Mouse (Mus musculus) heart, adult 2 months (tissue): ENCODE data around the gene Ly6g6c. TPM values are rescaled to one million over a fixed set of nuclear protein-coding genes. Genes with fewer than 3 reads are reported as not detected.

Experiments used
- DNase-seq, 2 experiments: peaks; one replicate each; pipeline ENCODE4 v3.0.0; 2021
- H3K27ac ChIP-seq: fragments of 200-600 bp; 2 replicates; pipeline ENCODE4 v1.8.1; 2022
- H3K27me3 ChIP-seq: fragments of 200-500 bp; 2 replicates; pipeline ENCODE4 v1.6.1; 2012; ENCODE audit warnings: mild to moderate bottlenecking, low read length, inconsistent platforms, mixed read lengths; ENCODE audit not compliant: control insufficient read depth, insufficient read depth
- H3K36me3 ChIP-seq: fragments of 200-500 bp; 2 replicates; pipeline ENCODE4 v1.6.1; 2012; ENCODE audit warnings: low read length, inconsistent platforms; ENCODE audit not compliant: control insufficient read depth, insufficient read depth
- H3K4me1 ChIP-seq: fragments of 200-500 bp; 2 replicates; pipeline ENCODE4 v1.6.1; 2011; ENCODE audit warnings: low read length; ENCODE audit not compliant: control insufficient read depth, insufficient read depth
- H3K4me3 ChIP-seq: fragments of 200-600 bp; 2 replicates; pipeline ENCODE4 v1.8.1; 2022
- H3K79me2 ChIP-seq: fragments of 200-500 bp; replicated peaks from 2 replicates; pipeline ENCODE4 v1.6.1; 2012; ENCODE audit warnings: mild to moderate bottlenecking, inconsistent platforms, low read length, moderate library complexity, mixed read lengths; ENCODE audit not compliant: control insufficient read depth, insufficient read depth
- H3K9ac ChIP-seq: fragments of 200-500 bp; 2 replicates; pipeline ENCODE4 v1.6.1; 2012; ENCODE audit warnings: low read depth, mild to moderate bottlenecking, control low read depth, inconsistent platforms, low read length, mixed read lengths
- CTCF ChIP-seq: fragments of 200-600 bp; IDR thresholded peaks from 2 replicates; pipeline ENCODE4 v1.8.1; 2022; ENCODE audit warnings: antibody characterized with exemption, mild to moderate bottlenecking, moderate library complexity
- EP300 ChIP-seq: fragments of 200-500 bp; IDR thresholded peaks from 2 replicates; pipeline ENCODE4 v1.6.1; 2011; ENCODE audit warnings: low read depth, low read length, control low read depth; ENCODE audit not compliant: insufficient read depth
- POLR2A ChIP-seq: fragments of 200-500 bp; IDR thresholded peaks from 2 replicates; pipeline ENCODE4 v1.6.1; 2011; ENCODE audit warnings: mild to moderate bottlenecking, low read depth, low read length, control low read depth; ENCODE audit not compliant: insufficient read depth
- WGBS: fragments of 180-500 bp; shearing (Covaris S2); methylation state at CpG from one replicate; pipeline ENCODE4 v1.1.7; 2018; 5-methylcytosine and 5-hydroxymethylcytosine counted together
- intact Hi-C: fragments of 180-260 bp; cut with DNase I; formaldehyde crosslinking; loops from one replicate; pipeline ENCODE4 v1.15.1; 2025
- polyA plus RNA-seq: library from polyadenylated mRNA; depleted of rRNA; stranded (reverse); fragments of >200 nt; gene quantifications from 2 replicates; pipeline ENCODE4 v1.2.3, GENCODE M21; 2012
- total RNA-seq, 2 experiments: library from RNA; stranded (reverse); gene quantifications; 2 replicates each; pipeline ENCODE4 v1.2.3; 2021

Gene Ly6g6c
- total and polyA plus RNA-seq, 3 experiments: 0.34 to 0.64 (median 0.55) TPM

GRCm38 (mm10) chr17:35034896-35035295 lies 30.3 kb upstream of the Ly6g6c start:
- no peaks in the 10 kb centered on the region for H3K79me2 ChIP-seq
- no peaks in the 10 kb centered on the region for H3K36me3 ChIP-seq
- DNase-seq: no peak
- no peak overlapping the region for H3K27ac ChIP-seq
- H3K4me3 ChIP-seq: no peak overlapping the region
- H3K9ac ChIP-seq: no peak overlapping the region
- TF ChIP-seq POLR2A: no peak
- no peak for TF ChIP-seq CTCF
- TF ChIP-seq EP300: no peak
- no peaks in the 10 kb centered on the region for H3K4me1 ChIP-seq
- H3K27me3 ChIP-seq: no peaks in the 10 kb centered on the region
- intact Hi-C loops: no loop called here
- 60% methylated on average over 6 of the region's 6 CpGs for WGBS

DNA sequence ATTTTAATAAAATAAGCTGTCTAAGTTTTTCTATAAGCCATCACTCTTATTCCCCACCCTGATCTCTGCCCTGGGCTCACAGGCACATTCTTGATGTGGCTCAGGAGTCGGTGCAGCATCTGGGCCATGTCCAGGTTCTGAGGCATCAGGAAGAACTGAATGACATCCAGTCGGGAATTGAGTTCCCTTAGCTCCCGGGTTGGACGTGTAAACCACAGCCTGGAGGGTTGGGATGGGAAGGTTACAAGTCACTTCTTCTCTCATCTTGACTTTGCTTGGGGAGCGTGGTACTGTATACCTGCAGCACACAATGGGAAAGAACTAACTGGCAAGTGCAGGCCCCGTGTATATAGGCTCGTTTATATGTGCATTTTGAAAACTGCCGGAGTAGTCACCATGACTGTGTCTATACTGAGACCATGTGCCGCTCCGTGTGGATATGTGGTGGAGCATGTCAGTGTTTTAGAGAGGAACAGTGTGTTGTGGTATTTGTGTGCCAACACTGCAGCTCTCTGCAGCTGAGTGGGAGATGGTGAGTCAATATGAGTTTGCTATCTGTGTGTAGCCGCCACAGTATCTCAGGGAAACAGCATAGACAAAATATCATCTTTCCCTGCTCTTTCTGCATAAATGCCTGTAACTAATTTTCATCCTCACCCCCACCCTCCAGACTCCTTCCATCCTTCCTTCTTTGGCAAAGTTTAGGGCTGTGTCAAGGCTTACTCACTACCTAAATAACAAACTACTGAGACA lies 25.9 kb upstream of the Ly6g6c start:
- Histone ChIP-seq H3K9ac (no peak overlapping the region), H3K36me3 (no peaks in the 10 kb centered on the region), H3K4me3 (no peak overlapping the region), H3K27me3 (no peaks in the 10 kb centered on the region), H3K27ac (no peak overlapping the region), H3K79me2 (no peaks in the 10 kb centered on the region), H3K4me1 (no peaks in the 10 kb centered on the region)
- TF ChIP-seq EP300 (no peak), CTCF (no peak), POLR2A (no peak)
- DNase-seq: no peak
- 78% methylated on average over 11 of the region's 11 CpGs for WGBS
- intact Hi-C loops: no loop called here

DNA sequence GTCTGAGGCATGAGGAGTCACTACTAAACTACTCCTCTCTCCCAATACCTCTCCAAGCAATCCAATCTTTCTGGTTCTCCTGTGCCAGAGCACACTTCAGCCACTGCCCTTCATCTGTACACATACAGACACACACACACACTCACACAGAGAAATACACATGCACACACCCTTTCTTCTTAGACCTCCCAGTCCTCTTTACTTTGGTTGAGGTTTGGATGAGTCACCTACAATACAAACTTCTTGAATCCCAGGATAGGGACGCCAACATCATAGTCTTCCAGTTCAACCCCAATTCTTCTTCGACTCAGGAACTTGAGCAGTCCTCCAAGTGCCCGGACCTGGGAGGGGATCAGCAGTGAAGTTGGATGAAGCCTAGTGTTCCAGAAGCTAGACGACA lies 21.4 kb upstream of the Ly6g6c start:
- intact Hi-C loops: no loop called here
- Histone ChIP-seq H3K79me2 (no peaks in the 10 kb centered on the region), H3K36me3 (no peaks in the 10 kb centered on the region), H3K9ac (no peak overlapping the region), H3K27ac (no peak overlapping the region), H3K4me3 (no peak overlapping the region), H3K27me3 (no peaks in the 10 kb centered on the region), H3K4me1 (peaks cover 8% of the 10 kb centered on the region)
- no peak for DNase-seq
- TF ChIP-seq CTCF (no peak), EP300 (no peak), POLR2A (no peak)
- WGBS: 45% methylated on average over 4 of the region's 4 CpGs

- no peak for DNase-seq
- TF ChIP-seq CTCF (no peak), EP300 (no peak), POLR2A (no peak)
- Histone ChIP-seq H3K9ac (no peak overlapping the region), H3K36me3 (no peaks in the 10 kb centered on the region), H3K4me1 (peaks cover 9% of the 10 kb centered on the region), H3K79me2 (no peaks in the 10 kb centered on the region), H3K27ac (no peak overlapping the region; the same call in 1 of the 2 replicates), H3K27me3 (no peaks in the 10 kb centered on the region), H3K4me3 (no peak overlapping the region)
- 59% methylated on average over 7 of the region's 7 CpGs for WGBS
- intact Hi-C loops: no loop called here
These were observed 20.0 kb upstream of the Ly6g6c start for GRCm38 (mm10) chr17:35044904-35045806.

DNA sequence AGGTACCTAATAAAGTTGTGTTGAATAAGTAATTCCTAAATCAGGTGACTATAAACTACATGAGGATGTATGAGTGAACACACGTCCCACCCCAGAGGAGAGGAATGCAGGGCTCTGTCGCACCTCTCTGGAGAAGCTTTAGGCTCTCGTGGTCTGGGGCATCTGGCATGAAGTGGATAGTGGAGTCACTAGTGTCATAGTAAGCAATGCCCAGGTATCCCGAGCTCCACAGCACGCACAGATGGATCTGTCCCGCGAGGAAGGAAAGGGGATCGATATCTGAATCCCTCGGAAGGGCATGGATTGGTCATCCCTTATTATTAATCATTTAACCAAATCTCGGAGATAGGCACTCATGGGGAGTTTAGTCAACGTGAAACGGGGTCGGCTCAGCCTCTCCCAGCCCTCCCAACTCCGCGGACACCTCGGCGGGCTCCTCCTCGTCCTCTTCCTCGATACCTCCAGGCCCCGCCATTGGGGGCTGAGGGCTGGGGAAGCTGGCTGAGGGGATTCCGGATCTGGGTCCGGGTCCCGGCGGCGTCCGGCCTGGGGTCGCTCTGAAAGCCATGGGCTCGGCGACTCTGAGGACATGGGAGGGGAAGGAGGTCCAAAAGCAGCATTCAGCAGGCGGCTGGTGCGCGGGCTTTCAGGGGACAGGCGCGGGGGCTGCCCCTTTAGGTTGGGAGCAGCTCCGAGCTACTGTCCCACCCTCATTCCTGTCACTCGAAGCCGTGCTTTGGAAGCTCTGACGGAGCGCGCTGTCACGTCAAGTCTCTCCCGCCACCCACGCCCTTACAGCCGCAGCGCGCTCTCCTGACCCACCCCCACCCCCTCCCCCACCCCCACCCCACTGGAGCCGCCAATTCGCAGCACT lies 19.1 kb upstream of the Ly6g6c start:
- Histone ChIP-seq H3K4me3 (peak overlapping the region; percentile 45), H3K79me2 (no peaks in the 10 kb centered on the region), H3K9ac (peak overlapping the region; percentile 74), H3K27ac (peak overlapping the region; percentile 80), H3K4me1 (peaks cover 9% of the 10 kb centered on the region), H3K36me3 (no peaks in the 10 kb centered on the region), H3K27me3 (no peaks in the 10 kb centered on the region)
- 4% methylated on average over 47 of the region's 48 CpGs for WGBS
- DNase-seq: no peak
- intact Hi-C loops: loop anchor here (2.0 kb wide), 1 partner anchor 23 kb away; no protein-coding TSS in a partner anchor
- TF ChIP-seq EP300 (no peak), CTCF (no peak), POLR2A (peak; percentile 60; the same call in 1 of the 2 replicates)
